Mouse (Mus musculus) spleen, adult 2 months (tissue): Measurements from ENCODE around the gene Siglece.

Experiments
- CTCF ChIP-seq: fragments of 200-500 bp; IDR thresholded peaks from 2 replicates; pipeline ENCODE4 v1.5.1; 2011; ENCODE audit warnings: mild to moderate bottlenecking, inconsistent platforms; ENCODE audit not compliant: insufficient read depth, insufficient read length, insufficient replicate concordance; ENCODE audit errors: extremely low read depth
- POLR2A ChIP-seq: fragments of 200-500 bp; IDR thresholded peaks from 2 replicates; pipeline ENCODE4 v1.6.1; 2011; ENCODE audit warnings: low read depth, low read length, inconsistent platforms

GRCm38 (mm10) chr7:43634500-43634899 is 25.5 kb downstream of the Siglece start, which contains the start of gene Ceacam18:
- no peak for TF ChIP-seq POLR2A
- TF ChIP-seq CTCF, result no peak
